Mouse (Mus musculus): ENCODE measurements at regions not wholly inside any gene's neighbourhood (a gene's known extent, or its start where the extent isn't known, plus 50 kb on each side); places are given as distances from the start of the nearest gene placed in this dataset.
A peak's percentile ranks its signal among the peaks of the same experiment; 100 is the strongest.

DNA sequence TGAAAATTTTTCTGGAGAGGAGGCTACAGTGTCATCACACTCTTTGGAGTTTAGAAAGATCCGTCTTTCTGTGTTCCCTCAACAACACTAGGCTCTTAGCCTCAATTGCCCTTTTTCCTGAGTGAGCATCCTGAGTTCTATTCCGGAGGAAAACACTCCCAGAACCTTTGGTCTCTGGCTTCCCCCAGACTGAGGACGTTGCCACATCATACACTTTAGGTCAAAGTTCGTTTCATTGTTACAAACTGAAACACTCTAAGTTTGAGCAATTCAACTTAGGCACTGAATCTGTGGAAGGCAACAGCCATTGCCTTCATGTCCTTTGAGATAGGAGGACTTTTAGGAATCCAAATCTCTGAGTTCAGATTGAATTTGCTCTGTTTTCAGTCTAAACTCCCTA lies 85.0 kb downstream of the Arl4a start:
- H3K27me3 ChIP-seq (ENCODE audit: insufficient read depth, low read length), result no peaks in the 10 kb centered on the region
- no peak overlapping the region for H3K4me3 ChIP-seq (ENCODE audit: low read depth, low read length)
- peaks cover 2% of the 10 kb centered on the region; the same call in 1 of the 2 replicates for H3K4me1 ChIP-seq (ENCODE audit: insufficient read depth)
- H3K4me2 ChIP-seq, result no peak overlapping the region
- no peak for ATAC-seq (ENCODE audit: insufficient read depth)
- H3K36me3 ChIP-seq (ENCODE audit: insufficient read depth), result no peaks in the 10 kb centered on the region
- DNase-seq, result no peak
- 61% methylated on average over 4 of the region's 4 CpGs for WGBS
- no peak overlapping the region for H3K9ac ChIP-seq
- no peak for TF ChIP-seq CTCF (IDR thresholded peaks at IDR 0.05; ENCODE audit: low read depth)
- no peaks in the 10 kb centered on the region for H3K9me3 ChIP-seq (ENCODE audit: low read depth, low read length)
- H3K27ac ChIP-seq (ENCODE audit: low read depth), result no peak overlapping the region

DNA sequence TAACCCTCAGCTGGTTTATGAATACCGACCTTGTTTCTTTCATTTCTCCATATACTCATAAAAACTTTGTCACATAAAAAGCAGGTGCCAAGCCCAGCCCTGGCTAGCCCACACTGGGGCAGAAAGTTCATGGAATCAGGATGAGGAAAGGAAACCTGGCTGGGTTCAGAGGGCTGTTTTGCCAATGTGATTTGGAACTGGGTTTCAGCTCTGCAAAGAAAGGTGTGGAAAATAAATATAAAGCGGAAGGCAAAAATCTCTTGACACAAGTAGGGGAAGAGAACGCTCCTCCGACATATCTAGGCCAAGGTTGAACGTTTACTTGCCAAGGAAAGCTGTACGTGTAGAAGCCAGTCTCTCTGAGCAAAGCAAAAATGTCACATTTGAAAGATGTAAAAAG lies 85.9 kb downstream of the Arl4a start:
- no peak overlapping the region for H3K4me3 ChIP-seq (ENCODE audit: low read depth, low read length)
- no peak for TF ChIP-seq CTCF (IDR thresholded peaks at IDR 0.05; ENCODE audit: low read depth)
- DNase-seq, result no peak
- no peaks in the 10 kb centered on the region for H3K36me3 ChIP-seq (ENCODE audit: insufficient read depth)
- no peak overlapping the region for H3K27ac ChIP-seq (ENCODE audit: low read depth)
- no peak for ATAC-seq (ENCODE audit: insufficient read depth)
- H3K4me2 ChIP-seq, result no peak overlapping the region
- H3K9ac ChIP-seq, result no peak overlapping the region
- H3K27me3 ChIP-seq (ENCODE audit: insufficient read depth, low read length), result no peaks in the 10 kb centered on the region
- H3K9me3 ChIP-seq (ENCODE audit: low read depth, low read length), result no peaks in the 10 kb centered on the region
- no peaks in the 10 kb centered on the region for H3K4me1 ChIP-seq (ENCODE audit: insufficient read depth)
- 76% methylated on average over 6 of the region's 6 CpGs for WGBS

- H3K27me3 ChIP-seq (ENCODE audit: insufficient read depth, low read length), result no peaks in the 10 kb centered on the region
- DNase-seq, result peak; percentile 30
- H3K36me3 ChIP-seq (ENCODE audit: insufficient read depth), result no peaks in the 10 kb centered on the region
- no peaks in the 10 kb centered on the region for H3K4me1 ChIP-seq (ENCODE audit: insufficient read depth)
- no peak overlapping the region for H3K27ac ChIP-seq (ENCODE audit: low read depth)
- no peak overlapping the region for H3K4me2 ChIP-seq
- no peak overlapping the region for H3K4me3 ChIP-seq (ENCODE audit: low read depth, low read length)
- H3K9ac ChIP-seq, result no peak overlapping the region
- TF ChIP-seq CTCF (IDR thresholded peaks at IDR 0.05; ENCODE audit: low read depth), result no peak
- WGBS, result 60% methylated on average over 7 of the region's 7 CpGs
- no peak for ATAC-seq (ENCODE audit: insufficient read depth)
- no peaks in the 10 kb centered on the region for H3K9me3 ChIP-seq (ENCODE audit: low read depth, low read length)
Measured at GRCm38 (mm10) chr12:39950270-39950801, 87.5 kb downstream of the Arl4a start.

DNA sequence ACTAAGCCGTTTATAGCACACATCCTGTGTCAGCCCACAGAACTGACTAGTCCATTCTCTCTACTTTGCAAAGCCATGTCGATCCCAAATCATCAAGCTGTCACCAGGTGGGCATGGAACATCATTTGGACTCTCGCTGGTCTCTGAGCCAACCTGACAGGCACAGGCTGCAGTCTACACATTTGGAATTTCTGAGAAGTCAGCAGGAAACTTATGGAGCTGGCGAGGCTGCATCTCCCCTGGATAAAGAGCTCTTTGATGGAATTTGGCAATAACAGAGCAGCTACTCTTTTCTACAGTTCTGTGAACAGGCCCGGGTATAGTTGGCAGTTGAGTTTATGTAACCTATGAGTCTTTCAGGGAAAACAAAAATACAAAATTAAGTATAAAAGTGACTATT lies 94.9 kb downstream of the Arl4a start:
- Histone ChIP-seq H3K27me3 (ENCODE audit: insufficient read depth, low read length) (no peaks in the 10 kb centered on the region), H3K4me1 (ENCODE audit: insufficient read depth) (no peaks in the 10 kb centered on the region), H3K9ac (no peak overlapping the region), H3K4me2 (no peak overlapping the region), H3K4me3 (ENCODE audit: low read depth, low read length) (no peak overlapping the region), H3K27ac (ENCODE audit: low read depth) (no peak overlapping the region), H3K9me3 (ENCODE audit: low read depth, low read length) (no peaks in the 10 kb centered on the region), H3K36me3 (ENCODE audit: insufficient read depth) (no peaks in the 10 kb centered on the region)
- no peak for TF ChIP-seq CTCF (IDR thresholded peaks at IDR 0.05; ENCODE audit: low read depth)
- no peak for ATAC-seq (ENCODE audit: insufficient read depth)
- DNase-seq, result no peak
- WGBS, result 65% methylated on average over 5 of the region's 5 CpGs

GRCm38 (mm10) chr12:39941162-39941561 lies 96.7 kb downstream of the Arl4a start:
- Histone ChIP-seq H3K4me2 (no peak overlapping the region), H3K27ac (ENCODE audit: low read depth) (no peak overlapping the region), H3K4me1 (ENCODE audit: insufficient read depth) (no peaks in the 10 kb centered on the region), H3K36me3 (ENCODE audit: insufficient read depth) (no peaks in the 10 kb centered on the region), H3K9ac (no peak overlapping the region), H3K27me3 (ENCODE audit: insufficient read depth, low read length) (no peaks in the 10 kb centered on the region), H3K4me3 (ENCODE audit: low read depth, low read length) (no peak overlapping the region), H3K9me3 (ENCODE audit: low read depth, low read length) (no peaks in the 10 kb centered on the region)
- no peak for TF ChIP-seq CTCF (IDR thresholded peaks at IDR 0.05; ENCODE audit: low read depth)
- ATAC-seq (ENCODE audit: insufficient read depth) (no peak), DNase-seq (no peak)
- 36% methylated on average over 1 of the region's 1 CpGs for WGBS

- H3K9ac ChIP-seq, result no peak overlapping the region
- H3K4me3 ChIP-seq (ENCODE audit: low read depth, low read length), result no peak overlapping the region
- H3K9me3 ChIP-seq (ENCODE audit: low read depth, low read length), result no peaks in the 10 kb centered on the region
- no peaks in the 10 kb centered on the region for H3K27me3 ChIP-seq (ENCODE audit: insufficient read depth, low read length)
- no peak overlapping the region for H3K4me2 ChIP-seq
- H3K36me3 ChIP-seq (ENCODE audit: insufficient read depth), result no peaks in the 10 kb centered on the region
- H3K4me1 ChIP-seq (ENCODE audit: insufficient read depth), result no peaks in the 10 kb centered on the region
- no peak overlapping the region for H3K27ac ChIP-seq (ENCODE audit: low read depth)
- no peak for TF ChIP-seq CTCF (IDR thresholded peaks at IDR 0.05; ENCODE audit: low read depth)
- ATAC-seq (ENCODE audit: insufficient read depth) (no peak), DNase-seq (no peak)
Measured at GRCm38 (mm10) chr12:39939017-39939416, 98.8 kb downstream of the Arl4a start.

DNA sequence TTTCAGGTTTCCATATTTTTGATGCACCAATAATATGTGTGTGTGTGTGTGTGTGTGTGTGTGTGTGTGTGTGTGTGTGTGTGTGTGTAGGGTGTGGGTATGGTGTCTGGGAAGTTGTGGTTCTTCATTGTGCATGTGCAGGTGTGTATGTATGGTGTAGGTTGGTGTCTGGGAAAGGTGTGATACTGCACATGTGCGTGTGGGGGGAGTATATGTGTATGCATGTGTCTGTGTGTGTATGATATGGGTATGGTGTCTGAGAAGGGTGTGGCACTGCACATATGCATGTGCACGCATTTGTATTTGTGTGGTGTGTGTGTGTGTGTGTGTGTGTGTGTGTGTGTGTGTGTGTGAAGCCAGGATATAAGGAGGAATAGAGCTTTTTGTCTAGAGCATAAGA lies 99.6 kb downstream of the Arl4a start:
- TF ChIP-seq CTCF (IDR thresholded peaks at IDR 0.05; ENCODE audit: low read depth), result no peak

DNA sequence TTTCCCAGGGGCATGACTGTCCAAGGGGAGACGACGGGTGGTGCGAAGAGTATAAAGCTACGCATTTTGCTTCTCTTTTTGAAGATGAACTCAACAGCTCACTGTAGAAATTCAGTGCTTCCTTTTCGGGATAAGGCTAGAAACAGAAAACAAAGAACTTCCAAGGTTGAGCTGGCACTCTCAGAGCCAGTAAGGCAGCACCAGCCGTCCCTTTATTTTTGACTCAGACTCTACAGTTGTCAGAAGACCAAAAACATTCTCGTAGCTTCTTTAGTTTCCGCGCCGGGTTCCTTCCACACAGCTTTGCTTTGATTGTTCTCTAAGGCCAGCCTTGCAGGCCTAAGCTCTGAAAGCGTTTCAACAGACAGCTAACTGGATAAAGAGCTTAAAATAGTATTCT lies 101.5 kb downstream of the Arl4a start:
- Histone ChIP-seq H3K36me3 (ENCODE audit: insufficient read depth) (no peaks in the 10 kb centered on the region), H3K27ac (ENCODE audit: low read depth) (no peak overlapping the region), H3K4me2 (no peak overlapping the region), H3K9me3 (ENCODE audit: low read depth, low read length) (no peaks in the 10 kb centered on the region), H3K4me1 (ENCODE audit: insufficient read depth) (no peaks in the 10 kb centered on the region), H3K9ac (no peak overlapping the region), H3K4me3 (ENCODE audit: low read depth, low read length) (no peak overlapping the region), H3K27me3 (ENCODE audit: insufficient read depth, low read length) (no peaks in the 10 kb centered on the region)
- ATAC-seq (ENCODE audit: insufficient read depth) (no peak), DNase-seq (no peak)
- TF ChIP-seq CTCF (IDR thresholded peaks at IDR 0.05; ENCODE audit: low read depth), result no peak
- WGBS, result 62% methylated on average over 11 of the region's 11 CpGs

More for the DNA sequence above, 99.6 kb downstream of the Arl4a start:
- no peak overlapping the region for H3K4me3 ChIP-seq (ENCODE audit: low read depth, low read length)
- no peak for DNase-seq
- no peak overlapping the region for H3K9ac ChIP-seq
- no peak for ATAC-seq (ENCODE audit: insufficient read depth)
- no peaks in the 10 kb centered on the region for H3K4me1 ChIP-seq (ENCODE audit: insufficient read depth)
- no peaks in the 10 kb centered on the region for H3K36me3 ChIP-seq (ENCODE audit: insufficient read depth)
- 95% methylated on average over 2 of the region's 2 CpGs for WGBS
- H3K27me3 ChIP-seq (ENCODE audit: insufficient read depth, low read length), result no peaks in the 10 kb centered on the region
- no peak overlapping the region for H3K4me2 ChIP-seq
- no peaks in the 10 kb centered on the region for H3K9me3 ChIP-seq (ENCODE audit: low read depth, low read length)
- no peak overlapping the region for H3K27ac ChIP-seq (ENCODE audit: low read depth)
